ENCODE assay signal across 1 mouse cellular context in the genomic region with DNA sequence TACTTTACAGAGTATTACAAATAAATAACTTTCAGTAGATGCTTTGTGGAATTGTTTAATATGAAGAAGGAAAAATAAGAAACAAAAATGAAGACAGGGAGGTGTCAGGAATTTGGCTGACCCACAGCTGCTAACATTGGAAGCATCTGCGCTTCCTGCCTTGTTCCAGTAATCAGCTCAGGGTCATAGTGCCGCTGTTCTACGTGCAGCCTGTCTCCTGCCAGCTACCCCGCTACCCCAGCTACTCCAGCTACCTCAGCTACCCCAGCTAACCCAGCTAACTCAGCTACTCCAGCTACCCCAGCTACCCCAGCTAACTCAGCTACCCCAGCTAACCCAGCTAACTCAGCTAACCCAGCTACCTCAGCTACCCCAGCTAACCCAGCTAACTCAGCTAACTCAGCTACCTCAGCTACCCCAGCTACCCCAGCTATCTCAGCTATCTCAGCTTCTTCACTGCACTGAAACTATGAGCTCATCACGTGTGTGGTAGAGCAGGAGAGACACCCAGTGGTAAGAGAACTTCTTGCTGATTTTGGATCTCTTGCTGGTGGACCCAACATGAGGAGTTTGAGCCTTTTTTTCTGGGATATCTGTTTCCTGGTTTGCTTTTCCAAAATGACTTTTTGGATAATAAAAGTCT.
A peak's percentile ranks its signal among the peaks of the same experiment; 100 is the strongest.
TF ChIP-seq lines count a peak whose summit lies in the region.

No protein-coding gene starts in this region.

TF ChIP-seq in CH12.LX, 34 proteins besides CTCF, POLR2A, EP300 and RAD21 (continued from another document):
- TF ChIP-seq IRF4 (IDR thresholded peaks at IDR 0.05; ENCODE audit: low read depth, low read length) = 0 out of 2 replicates have a peak, but pooled peaks have one; percentile 28
